Mouse (Mus musculus) urinary bladder, postnatal 25 days (tissue): ENCODE measurements around the gene Kcnq1.

Experiments used
- DNase-seq: peaks from one replicate; pipeline ENCODE4 v3.0.0; 2022; ENCODE audit warnings: low spot score

Gene Kcnq1

DNA sequence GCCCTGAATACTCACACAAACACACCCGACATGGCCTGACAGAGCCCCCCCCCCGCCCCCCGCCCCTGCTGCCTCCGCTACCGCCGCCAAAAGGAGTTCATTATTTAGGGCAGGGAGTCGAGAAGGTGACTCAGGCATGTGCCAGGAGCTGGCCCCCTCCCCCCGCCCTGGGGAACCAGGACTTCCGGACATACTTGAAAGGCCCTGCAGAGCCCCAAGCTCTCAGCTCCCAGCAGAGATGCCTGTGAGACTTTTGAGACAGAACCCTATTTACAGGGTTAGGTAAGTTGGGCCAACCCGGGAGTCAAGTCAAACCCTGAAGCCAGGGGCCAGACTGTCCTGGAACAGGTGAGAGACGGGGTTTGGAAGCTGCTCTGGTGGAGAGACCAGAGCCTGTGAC lies 355.8 kb downstream of the Kcnq1 start:
- DNase-seq = no peak

DNA sequence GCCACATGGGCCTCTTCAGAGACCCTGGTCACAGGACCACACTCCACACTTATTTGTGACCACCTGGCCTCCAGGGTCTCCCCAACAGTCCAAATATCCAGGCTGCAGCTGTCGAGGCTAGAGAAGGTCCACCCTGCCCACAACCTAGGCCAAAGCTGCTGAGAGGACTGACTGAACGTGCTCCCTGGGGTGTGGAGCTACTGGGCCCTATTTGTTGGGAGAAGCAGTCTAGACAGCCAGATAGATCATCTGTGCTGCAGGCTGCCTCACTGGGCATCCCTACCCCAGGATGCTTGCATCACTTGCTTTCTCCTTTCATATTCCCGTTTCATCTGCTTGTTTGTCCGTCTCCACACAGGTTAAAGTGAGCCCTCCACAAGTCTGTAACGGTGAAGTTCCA lies 356.4 kb downstream of the Kcnq1 start:
- DNase-seq = no peak

DNA sequence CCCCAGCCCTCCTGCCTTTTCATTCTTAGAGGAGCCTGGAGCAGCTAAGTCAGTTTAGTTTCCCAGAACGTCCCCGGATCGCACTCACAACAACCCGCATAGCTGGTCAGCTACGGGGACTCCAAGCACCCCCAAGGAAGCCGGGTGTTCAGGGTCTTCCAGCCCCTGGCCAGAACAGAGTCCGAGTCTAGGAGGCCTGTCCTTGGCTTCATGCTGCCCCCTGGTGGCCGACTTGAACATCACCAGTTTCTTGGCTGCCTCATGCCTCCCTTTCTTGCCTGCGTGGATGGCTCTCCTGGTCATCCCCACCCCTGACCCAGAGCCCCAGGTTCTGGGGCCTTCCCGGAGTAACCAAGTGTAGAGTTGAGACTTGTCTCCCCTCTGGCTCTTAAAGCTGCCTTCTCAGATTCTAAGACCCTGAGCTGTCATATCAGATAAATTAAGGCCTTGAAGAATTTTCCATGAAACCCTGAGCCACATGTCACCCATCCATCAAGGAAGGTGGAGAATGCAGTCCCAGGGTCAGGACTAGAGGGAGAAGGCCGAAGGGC lies 357.8 kb downstream of the Kcnq1 start:
- peak; percentile 90 for DNase-seq

DNA sequence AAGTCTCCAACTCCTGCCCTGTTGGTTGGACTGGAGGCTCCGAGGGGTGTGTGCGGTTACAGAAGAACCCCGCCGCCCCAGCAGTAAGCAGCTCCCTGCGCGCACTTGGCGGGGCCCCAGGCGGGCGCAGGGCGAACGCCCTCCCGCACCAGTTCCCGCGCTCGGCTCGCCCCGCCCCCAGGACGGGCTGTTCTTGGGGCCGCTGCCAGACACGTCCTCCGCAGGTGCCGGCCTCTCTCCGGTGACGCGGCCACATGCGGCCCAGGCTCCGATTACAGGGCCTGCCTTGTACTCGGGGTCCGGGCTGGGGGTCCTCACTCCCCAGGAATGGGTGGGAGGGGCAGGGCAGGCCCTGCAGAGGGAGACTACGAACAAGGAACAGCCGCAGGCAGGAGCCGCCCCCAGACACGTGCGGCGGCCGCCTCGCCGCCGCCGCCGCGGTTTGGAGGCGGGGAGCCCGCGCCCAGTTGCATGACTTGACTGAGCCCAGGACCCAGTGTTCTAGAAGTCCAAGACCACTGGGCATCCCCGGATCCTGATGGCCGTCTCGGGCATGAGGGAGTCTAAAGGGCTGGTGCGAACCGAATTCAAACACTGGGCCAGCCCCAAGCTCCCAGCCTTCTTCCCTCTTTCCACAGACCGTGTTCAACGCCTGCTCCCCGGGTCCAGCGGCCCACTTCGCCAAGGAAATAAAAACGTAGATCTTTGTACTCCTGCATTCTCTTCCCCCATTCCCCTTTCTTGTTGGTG lies 358.8 kb downstream of the Kcnq1 start:
- peak; percentile 53 for DNase-seq

DNA sequence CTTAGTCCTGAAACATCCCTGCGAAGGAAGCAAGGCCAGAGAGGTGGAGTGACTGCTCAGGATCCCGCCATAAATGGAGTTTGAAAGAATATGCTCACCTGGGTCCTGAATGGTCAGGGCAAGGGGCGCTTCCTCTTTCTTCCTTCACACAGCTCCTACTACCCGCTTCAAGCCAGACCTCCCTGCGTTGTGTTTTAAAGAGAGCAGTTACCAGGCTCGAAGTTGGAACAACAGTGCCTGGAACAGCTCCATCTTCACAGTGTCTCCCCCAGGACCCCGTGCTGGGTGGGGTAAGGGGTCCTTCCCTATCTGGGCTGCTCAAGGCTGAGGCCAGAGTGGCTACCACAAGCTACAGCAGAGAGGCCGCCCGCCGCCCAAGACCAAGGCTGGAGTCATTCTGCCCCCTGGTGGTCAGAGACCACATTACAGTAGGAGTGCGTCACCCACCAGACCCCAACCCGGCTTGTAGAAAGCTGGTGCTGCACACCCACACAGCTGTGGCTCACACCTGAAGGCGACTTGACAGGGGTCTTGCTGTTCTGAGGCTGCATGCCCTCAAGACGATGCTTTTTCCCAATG lies 360.0 kb downstream of the Kcnq1 start:
- peak; percentile 84 for DNase-seq

DNA sequence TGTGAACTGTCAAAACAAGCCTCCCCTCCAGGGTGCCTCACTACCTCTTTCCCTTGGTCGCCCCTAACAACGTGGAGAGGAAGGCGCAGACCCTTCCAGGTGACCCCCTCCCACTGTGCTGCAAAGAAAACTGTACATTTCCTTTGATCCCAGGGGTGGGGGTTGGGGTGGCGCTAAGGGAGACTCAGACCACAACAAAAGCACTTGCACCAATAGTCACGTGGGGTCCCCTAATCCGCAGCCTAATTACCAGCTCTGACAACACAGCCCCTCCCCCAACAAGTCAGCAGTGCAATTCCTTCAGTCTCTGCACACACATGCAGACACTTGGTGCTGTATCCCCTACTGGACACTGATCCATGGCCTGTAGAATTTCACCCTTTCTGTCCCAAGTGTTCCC lies 361.6 kb downstream of the Kcnq1 start:
- no peak for DNase-seq

DNA sequence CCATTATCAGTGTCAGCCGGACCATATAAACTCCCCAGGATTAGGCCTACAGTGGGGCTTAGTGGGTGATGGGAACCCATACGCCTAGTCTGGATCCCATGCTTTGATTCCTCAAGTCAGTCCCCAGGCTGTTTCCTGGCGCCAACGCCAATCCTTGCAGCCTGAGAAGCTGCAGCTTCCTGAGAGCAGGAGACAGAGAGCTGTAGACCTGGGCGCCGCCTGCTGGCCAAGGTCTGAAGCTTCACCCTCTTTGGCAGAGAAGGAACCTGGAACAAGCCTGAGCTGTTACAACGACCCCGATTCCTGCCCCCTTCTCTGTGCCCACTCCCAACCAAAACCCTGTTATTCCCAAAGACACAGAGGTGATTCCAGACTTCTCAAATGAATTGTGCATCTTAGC lies 363.8 kb downstream of the Kcnq1 start:
- DNase-seq = peak; percentile 82

DNA sequence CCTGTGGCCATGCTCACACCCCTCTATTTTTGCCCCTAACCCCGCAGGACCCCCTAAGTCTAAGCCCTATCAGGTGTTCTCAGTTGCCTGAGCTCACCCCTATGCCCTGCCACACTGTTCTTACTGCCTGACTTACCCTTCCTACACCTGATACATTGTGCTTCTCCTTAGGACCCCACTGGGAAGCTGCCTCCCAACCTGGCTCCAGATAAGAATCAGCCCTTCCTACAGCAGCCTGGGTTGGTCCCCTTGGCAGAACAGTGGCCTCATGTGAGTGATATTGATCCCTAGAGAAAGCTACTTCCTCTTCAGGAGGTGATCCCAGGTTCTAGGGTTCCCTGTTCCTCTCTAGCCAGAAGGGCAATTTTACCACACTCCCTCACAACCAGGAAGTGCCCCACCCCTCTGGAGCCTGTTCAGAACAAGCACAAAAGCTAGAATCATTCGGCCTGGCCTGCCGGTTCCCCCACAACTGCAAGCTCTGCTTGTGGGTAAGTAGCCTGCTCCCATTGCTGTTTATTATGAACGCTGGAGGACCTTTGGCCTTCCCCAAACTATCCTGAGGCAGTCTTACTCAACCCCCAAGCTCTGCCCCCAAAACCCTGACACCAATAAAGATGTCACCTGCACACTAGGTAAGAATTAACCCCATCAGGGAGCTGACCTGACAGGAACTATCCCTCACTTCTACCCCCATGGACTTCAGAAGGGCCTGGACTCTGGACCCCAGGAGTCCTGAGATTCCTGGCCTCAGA lies 367.4 kb downstream of the Kcnq1 start, which contains the start of gene Slc22a18:
Slc22a18 (plus strand) TSS at position 390 of the 755 bp plus-strand sequence.
- DNase-seq = peak; percentile 45

DNA sequence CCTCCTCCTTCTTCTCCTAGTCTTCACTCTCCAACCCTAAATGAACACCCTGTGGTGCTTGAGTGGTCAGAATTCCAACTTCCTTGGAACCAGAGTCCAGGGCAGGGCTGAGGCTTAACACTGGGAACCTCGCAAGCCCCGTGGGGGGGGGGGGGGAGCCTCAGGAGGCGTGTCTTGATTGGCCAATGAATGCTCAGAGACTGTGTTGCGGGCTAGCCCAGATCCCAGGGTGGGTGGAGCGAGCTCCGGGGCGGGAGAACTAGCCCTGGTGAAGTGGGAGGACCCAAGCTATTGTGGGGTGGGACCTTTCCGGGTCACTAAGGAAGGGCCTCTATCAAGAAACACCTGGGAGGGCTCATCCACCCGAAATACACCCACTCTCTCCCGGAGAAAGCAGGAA lies 368.6 kb downstream of the Kcnq1 start:
- DNase-seq = no peak

DNA sequence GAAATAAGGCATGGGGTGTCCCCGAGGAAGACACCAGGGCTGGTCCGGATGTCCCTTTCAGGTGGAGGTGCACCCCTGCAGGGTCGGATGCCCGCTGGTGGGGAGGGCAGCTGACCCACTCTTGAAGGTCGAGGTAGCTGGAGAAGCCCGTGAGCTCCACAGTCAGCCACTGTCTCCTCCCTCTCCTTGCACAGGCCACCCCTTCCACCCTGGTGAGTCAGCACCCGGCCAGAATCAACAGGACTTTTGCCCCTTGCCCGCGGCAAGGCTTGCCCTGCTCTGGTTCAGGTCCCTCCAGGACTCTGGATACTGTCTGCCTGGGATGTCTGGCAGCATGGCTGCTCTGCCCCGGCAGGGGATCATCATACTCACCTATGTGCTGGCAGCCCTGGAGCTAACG lies 369.7 kb downstream of the Kcnq1 start:
- DNase-seq = no peak
